Mouse (Mus musculus) forebrain, postnatal 0 days (tissue): Measurements from ENCODE around the gene Hmbs. TPM values are rescaled to one million over a fixed set of nuclear protein-coding genes. Genes with fewer than 3 reads are reported as not detected.

Source experiments
- ATAC-seq: fragments of 200-750 bp; cut with Nextera tagmentation; 2 replicates; pipeline ENCODE4 v1.8.0; 2017; ENCODE audit warnings: mild to moderate bottlenecking, moderate library complexity
- DNase-seq: peaks from one replicate; pipeline ENCODE4 v3.0.0-alpha.2; 2015
- H3K27ac ChIP-seq: fragments of 300-500 bp; sonication (generic); 2 replicates; pipeline ENCODE4 v1.5.1; 2014; ENCODE audit warnings: low read depth, mild to moderate bottlenecking, antibody characterized with exemption, low read length, moderate library complexity, mixed read lengths
- H3K27me3 ChIP-seq: fragments of 300-500 bp; sonication (generic); 2 replicates; pipeline ENCODE4 v1.6.1; 2014; ENCODE audit warnings: mild to moderate bottlenecking, low read length, mixed read lengths; ENCODE audit not compliant: insufficient read depth
- H3K36me3 ChIP-seq: fragments of 300-500 bp; sonication (generic); 2 replicates; pipeline ENCODE4 v1.6.1; 2014; ENCODE audit warnings: mild to moderate bottlenecking, moderate library complexity; ENCODE audit not compliant: insufficient read depth
- H3K4me1 ChIP-seq: fragments of 300-500 bp; sonication (generic); 2 replicates; pipeline ENCODE4 v1.6.1; 2014; ENCODE audit warnings: antibody characterized with exemption; ENCODE audit not compliant: insufficient read depth
- H3K4me2 ChIP-seq: fragments of 300-500 bp; sonication (generic); 2 replicates; pipeline ENCODE4 v1.6.1; 2014; ENCODE audit warnings: low read depth, mild to moderate bottlenecking, moderate library complexity
- H3K4me3 ChIP-seq: fragments of 300-500 bp; sonication (generic); 2 replicates; pipeline ENCODE4 v1.5.1; 2014; ENCODE audit warnings: low read depth, low read length, mixed read lengths
- H3K9ac ChIP-seq: fragments of 300-500 bp; sonication (generic); 2 replicates; pipeline ENCODE4 v1.6.1; 2014; ENCODE audit warnings: mild to moderate bottlenecking
- H3K9me3 ChIP-seq: fragments of 300-500 bp; sonication (generic); 2 replicates; pipeline ENCODE4 v1.6.1; 2016; ENCODE audit warnings: low read length
- CTCF ChIP-seq: sonication (generic); IDR thresholded peaks from 2 replicates; pipeline ENCODE4 v1.5.1; 2016; ENCODE audit warnings: antibody characterized with exemption, control low read depth, low read depth
- WGBS: fragments of 180-500 bp; shearing (Covaris S2); extraction: QIAGEN DNeasy Blood & Tissue Kit; methylation state at CpG from one replicate; pipeline ENCODE4 v1.1.7; 2014; 5-methylcytosine and 5-hydroxymethylcytosine counted together
- microRNA-seq, 2 experiments: library from miRNA; unstranded; fragments of <30 nt; microRNA quantifications; one replicate each; pipeline ENCODE4; 2016
- polyA plus RNA-seq: library from polyadenylated mRNA; unstranded; fragments of >200 nt; fragmentation: Nextera tagmentation; extraction: Ambion mirVana; gene quantifications from 2 replicates; pipeline ENCODE4 v1.2.1, GENCODE M21; 2015
- total RNA-seq: library from RNA; depleted of rRNA; stranded (reverse); fragments of >200 nt; gene quantifications from 2 replicates; pipeline ENCODE4 v1.2.3, GENCODE M21; 2014; rRNA removed

Hmbs gene
- total and polyA plus RNA-seq, 2 experiments from 2014 or later, result 38.1 to 53.3 TPM

DNA sequence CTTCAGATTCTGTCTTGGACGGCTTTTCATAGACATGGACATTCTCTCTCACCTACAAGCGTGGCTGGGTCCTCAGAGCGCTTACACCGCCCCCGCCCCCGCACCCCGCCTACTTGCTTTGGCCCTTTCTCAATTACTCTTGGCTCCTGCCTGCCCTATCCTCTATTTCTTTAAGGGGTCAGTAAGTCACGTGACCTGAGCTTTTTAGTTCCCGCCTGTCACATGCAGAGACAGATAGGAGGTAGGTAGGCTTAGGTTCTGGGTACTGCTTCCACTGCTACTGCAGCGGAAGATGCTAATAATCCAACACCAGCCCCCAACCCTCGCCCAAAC lies 55.1 kb downstream of the Hmbs start:
- Histone ChIP-seq H3K27ac (peak overlapping the region; percentile 77; the same call in 1 of the 2 replicates), H3K9me3 (no peaks in the 10 kb centered on the region), H3K36me3 (peaks cover 26% of the 10 kb centered on the region), H3K4me2 (peak overlapping the region; percentile 77), H3K4me1 (peaks cover 11% of the 10 kb centered on the region; the same call in 1 of the 2 replicates), H3K27me3 (no peaks in the 10 kb centered on the region), H3K9ac (peak overlapping the region; percentile 90), H3K4me3 (peak overlapping the region; percentile 88)
- no peak for ATAC-seq
- no peak for TF ChIP-seq CTCF
- WGBS, result 9% methylated on average over 11 of the region's 11 CpGs
- DNase-seq, result no peak

DNA sequence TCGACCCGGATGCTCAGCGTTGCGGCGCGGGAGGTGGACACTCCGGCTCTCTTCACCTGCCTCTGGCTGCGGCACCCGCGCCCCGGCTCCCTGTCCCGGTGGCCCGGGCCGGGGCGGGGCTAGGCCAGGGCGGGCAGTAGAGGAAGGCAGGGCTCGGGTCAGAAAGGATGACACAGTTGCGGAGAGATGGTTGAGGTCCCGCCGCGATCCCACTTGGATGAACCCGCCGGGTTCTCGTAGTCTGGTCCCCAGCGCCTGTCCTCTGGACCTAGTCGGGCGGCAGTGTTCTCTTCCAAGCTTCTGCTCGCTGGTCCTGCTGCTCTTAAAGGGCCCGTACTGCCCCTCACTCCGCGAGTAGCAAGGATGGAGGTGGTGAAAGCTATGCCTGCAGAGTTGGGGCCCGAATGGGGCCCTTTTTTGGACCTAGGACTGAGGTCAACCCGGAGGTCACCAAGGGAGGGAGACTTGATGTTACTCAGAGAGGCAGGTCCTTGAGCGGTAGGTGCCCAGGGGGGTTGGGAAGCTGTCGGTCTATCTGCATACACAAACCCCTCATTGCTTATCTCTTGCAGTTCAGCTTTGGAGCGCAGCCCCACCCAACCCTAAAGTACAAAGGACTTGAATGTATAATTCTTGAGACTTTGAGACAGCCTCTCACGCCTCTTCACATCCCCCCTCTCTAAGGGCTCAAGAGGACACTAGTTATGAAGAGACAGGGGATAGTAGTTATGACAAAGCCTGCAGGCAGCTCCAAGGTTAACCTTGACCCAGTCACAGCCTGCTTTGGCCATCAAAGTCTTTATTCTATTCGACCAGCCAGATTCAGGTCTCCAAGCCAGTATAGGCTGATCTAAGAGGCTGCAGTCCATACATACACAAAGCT lies 55.7 kb downstream of the Hmbs start, which contains the start of gene Abcg4:
Abcg4 (minus strand) TSS at position 540 of the 883 bp plus-strand sequence.
- Histone ChIP-seq H3K4me2 (peak within 1 kb of the TSS; percentile 77), H3K27me3 (no peaks in the 10 kb centered on the region), H3K4me3 (peak within 1 kb of the TSS; percentile 88), H3K36me3 (peaks cover 21% of the 10 kb centered on the region), H3K4me1 (peaks cover 11% of the 10 kb centered on the region; the same call in 1 of the 2 replicates), H3K27ac (peak within 1 kb of the TSS; percentile 77), H3K9me3 (no peaks in the 10 kb centered on the region), H3K9ac (peak within 1 kb of the TSS; percentile 90)
- peak; percentile 77 for ATAC-seq
- TF ChIP-seq CTCF, result no peak
- WGBS, result 2% methylated on average over 38 of the region's 38 CpGs
- DNase-seq, result peak; percentile 70

DNA sequence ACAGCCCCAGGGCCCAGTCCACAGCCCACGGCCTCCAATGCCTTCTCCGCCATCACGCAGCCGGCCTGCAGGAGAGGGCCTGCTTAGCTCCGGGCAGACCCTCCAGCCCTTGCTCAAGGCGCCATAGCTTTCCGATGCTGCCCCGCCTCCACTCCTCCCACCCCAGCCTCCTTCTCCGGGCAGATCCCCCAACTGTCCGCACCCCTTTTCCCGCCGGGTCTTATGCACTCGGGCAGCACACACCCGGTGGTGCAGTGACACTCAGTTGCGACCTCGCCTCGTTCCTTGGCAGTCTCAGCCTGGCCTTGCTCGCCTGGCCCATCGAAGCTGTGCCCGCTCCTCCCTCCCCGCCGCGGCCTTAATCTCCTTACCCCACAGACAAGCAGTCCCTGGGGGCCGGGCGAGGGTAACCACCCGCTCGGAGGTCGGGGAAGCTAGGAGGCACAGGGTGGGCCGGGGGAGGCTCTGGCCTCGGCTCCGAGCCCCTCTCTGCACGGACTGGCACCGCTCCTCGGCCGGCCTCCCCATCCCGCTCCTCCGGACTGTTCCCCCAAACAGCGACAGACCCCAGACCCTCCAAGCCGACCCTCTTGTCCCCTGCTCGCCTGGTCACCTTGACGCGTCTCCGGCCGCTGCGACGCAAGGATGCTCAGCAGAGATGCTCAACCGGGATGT lies 56.5 kb downstream of the Hmbs start:
- Histone ChIP-seq H3K9me3 (no peaks in the 10 kb centered on the region), H3K4me2 (peak overlapping the region; percentile 77), H3K4me1 (peaks cover 11% of the 10 kb centered on the region; the same call in 1 of the 2 replicates), H3K4me3 (peak overlapping the region; percentile 88), H3K27me3 (no peaks in the 10 kb centered on the region), H3K9ac (peak overlapping the region; percentile 90), H3K36me3 (peaks cover 17% of the 10 kb centered on the region; the same call in 1 of the 2 replicates), H3K27ac (peak overlapping the region; percentile 77)
- TF ChIP-seq CTCF, result no peak; the same call in 1 of the 2 replicates
- peak; percentile 62 for ATAC-seq
- peak; percentile 60 for DNase-seq
- WGBS, result 3% methylated on average over 39 of the region's 47 CpGs

DNA sequence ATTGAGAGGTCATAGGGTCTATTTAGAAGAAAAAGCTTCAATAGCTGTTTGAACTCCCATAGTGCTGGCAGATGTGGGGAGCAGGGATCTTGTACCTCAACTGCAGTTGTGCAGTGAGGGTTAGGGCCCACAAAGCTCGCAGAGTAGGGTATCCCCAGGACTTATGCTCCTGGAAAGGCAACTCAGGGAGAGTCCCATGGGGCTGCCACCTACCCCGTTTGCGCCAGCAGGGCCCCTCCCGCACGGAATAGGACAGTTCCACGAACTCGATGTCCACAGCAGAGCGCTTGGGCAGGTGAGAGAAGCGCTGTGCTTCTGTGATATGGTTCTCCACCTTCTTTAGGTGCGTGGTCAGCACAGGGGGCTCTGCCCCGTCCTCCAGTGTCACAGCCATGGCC lies 57.0 kb downstream of the Hmbs start:
- H3K4me2 ChIP-seq, result peak overlapping the region; percentile 77
- H3K36me3 ChIP-seq, result peaks cover 14% of the 10 kb centered on the region; the same call in 1 of the 2 replicates
- DNase-seq (peak; percentile 28), ATAC-seq (peak; percentile 7; the same call in 1 of the 2 replicates)
- 9% methylated on average over 11 of the region's 11 CpGs for WGBS
- H3K9me3 ChIP-seq, result no peaks in the 10 kb centered on the region
- TF ChIP-seq CTCF, result no peak
- peak overlapping the region; percentile 90 for H3K9ac ChIP-seq
- peak overlapping the region; percentile 88 for H3K4me3 ChIP-seq
- peak overlapping the region; percentile 77 for H3K27ac ChIP-seq
- peaks cover 11% of the 10 kb centered on the region; the same call in 1 of the 2 replicates for H3K4me1 ChIP-seq
- H3K27me3 ChIP-seq, result no peaks in the 10 kb centered on the region

Small RNA genes within 50 kb of the gene (microRNA-seq; reads per million reads assigned to microRNA genes)
- 0 reads per million in 2 experiments for gene Gm44335

Other genes with a start within 250 kb of the Hmbs start
- 0.67 and 1.2 TPM in 2 replicates for gene Mfrp, start 242.5 kb downstream of the Hmbs start, total RNA-seq
- 0.08 and 0.13 TPM in 2 replicates for gene Mfrp, start 242.5 kb downstream of the Hmbs start, polyA plus RNA-seq
- gene C1qtnf5, start 237.0 kb downstream of the Hmbs start, total RNA-seq, result 17.3 and 18.4 TPM in 2 replicates
- 8.7 and 9.3 TPM in 2 replicates for gene C1qtnf5, start 237.0 kb downstream of the Hmbs start, polyA plus RNA-seq
- gene Gm49380, start 230.7 kb downstream of the Hmbs start, total RNA-seq, result 0.81 TPM in 1 of 2 replicates, not detected in the other
- gene Gm49380, start 230.7 kb downstream of the Hmbs start, polyA plus RNA-seq, result 0.11 TPM in 1 of 2 replicates, not detected in the other
- gene Rnf26, start 230.7 kb downstream of the Hmbs start, total RNA-seq, result 11.0 and 16.0 TPM in 2 replicates
- 36.8 and 38.8 TPM in 2 replicates for gene Rnf26, start 230.7 kb downstream of the Hmbs start, polyA plus RNA-seq
- 12.2 and 21.1 TPM in 2 replicates for gene Mcam, start 209.8 kb downstream of the Hmbs start, total RNA-seq
- gene Mcam, start 209.8 kb downstream of the Hmbs start, polyA plus RNA-seq, result 5.0 and 6.0 TPM in 2 replicates
- gene Cbl, start 110.2 kb downstream of the Hmbs start, total RNA-seq, result 16.0 and 24.4 TPM in 2 replicates
- gene Cbl, start 110.2 kb downstream of the Hmbs start, polyA plus RNA-seq, result 6.8 and 14.4 TPM in 2 replicates
- 3.5 and 7.8 TPM in 2 replicates for gene Ccdc153, start 103.6 kb downstream of the Hmbs start, total RNA-seq
- 5.0 and 7.0 TPM in 2 replicates for gene Ccdc153, start 103.6 kb downstream of the Hmbs start, polyA plus RNA-seq
- 0.33 and 1.0 TPM in 2 replicates for gene Pdzd3, start 92.8 kb downstream of the Hmbs start, total RNA-seq
- 0.43 and 1.0 TPM in 2 replicates for gene Pdzd3, start 92.8 kb downstream of the Hmbs start, polyA plus RNA-seq
- 5.8 and 5.9 TPM in 2 replicates for gene Nlrx1, start 75.6 kb downstream of the Hmbs start, total RNA-seq
- 5.7 and 7.1 TPM in 2 replicates for gene Nlrx1, start 75.6 kb downstream of the Hmbs start, polyA plus RNA-seq
- 30.6 and 45.2 TPM in 2 replicates for gene Abcg4, start 55.6 kb downstream of the Hmbs start, total RNA-seq
- gene Abcg4, start 55.6 kb downstream of the Hmbs start, polyA plus RNA-seq, result 15.2 and 20.4 TPM in 2 replicates
- gene Hinfp, start 38.6 kb downstream of the Hmbs start, total RNA-seq, result 24.4 and 29.5 TPM in 2 replicates
- gene Hinfp, start 38.6 kb downstream of the Hmbs start, polyA plus RNA-seq, result 10.7 and 14.2 TPM in 2 replicates
- 42.9 and 54.2 TPM in 2 replicates for gene C2cd2l, start 23.9 kb downstream of the Hmbs start, total RNA-seq
- gene C2cd2l, start 23.9 kb downstream of the Hmbs start, polyA plus RNA-seq, result 26.2 and 33.2 TPM in 2 replicates
- 17.7 and 18.3 TPM in 2 replicates for gene Dpagt1, start 18.2 kb downstream of the Hmbs start, total RNA-seq
- 30.1 and 30.6 TPM in 2 replicates for gene Dpagt1, start 18.2 kb downstream of the Hmbs start, polyA plus RNA-seq
- 97.8 and 109 TPM in 2 replicates for gene H2afx, start 9.5 kb downstream of the Hmbs start, total RNA-seq
- 143 and 149 TPM in 2 replicates for gene H2afx, start 9.5 kb downstream of the Hmbs start, polyA plus RNA-seq
- gene Vps11, start 17.4 kb upstream of the Hmbs start, total RNA-seq, result 37.6 and 39.1 TPM in 2 replicates
- gene Vps11, start 17.4 kb upstream of the Hmbs start, polyA plus RNA-seq, result 36.2 and 39.9 TPM in 2 replicates
- gene Hyou1, start 35.3 kb upstream of the Hmbs start, total RNA-seq, result 51.8 and 59.0 TPM in 2 replicates
- 14.0 and 17.4 TPM in 2 replicates for gene Hyou1, start 35.3 kb upstream of the Hmbs start, polyA plus RNA-seq
- 51.6 and 69.5 TPM in 2 replicates for gene Slc37a4, start 52.6 kb upstream of the Hmbs start, total RNA-seq
- 32.3 and 39.4 TPM in 2 replicates for gene Slc37a4, start 52.6 kb upstream of the Hmbs start, polyA plus RNA-seq
- 704 and 1,244 TPM in 2 replicates for gene Rps25, start 62.9 kb upstream of the Hmbs start, total RNA-seq
- 1,723 and 2,412 TPM in 2 replicates for gene Rps25, start 62.9 kb upstream of the Hmbs start, polyA plus RNA-seq
- gene Trappc4, start 63.4 kb upstream of the Hmbs start, total RNA-seq, result 195 and 237 TPM in 2 replicates
- gene Trappc4, start 63.4 kb upstream of the Hmbs start, polyA plus RNA-seq, result 369 and 397 TPM in 2 replicates
- 24.4 and 24.5 TPM in 2 replicates for gene Ccdc84, start 74.3 kb upstream of the Hmbs start, total RNA-seq
- gene Ccdc84, start 74.3 kb upstream of the Hmbs start, polyA plus RNA-seq, result 20.1 and 25.2 TPM in 2 replicates
- not detected in 2 replicates for gene Foxr1, start 96.9 kb upstream of the Hmbs start, total RNA-seq
- gene Foxr1, start 96.9 kb upstream of the Hmbs start, polyA plus RNA-seq, result not detected in 2 replicates
- gene Upk2, start 110.7 kb upstream of the Hmbs start, total RNA-seq, result not detected in 2 replicates
- not detected in 2 replicates for gene Upk2, start 110.7 kb upstream of the Hmbs start, polyA plus RNA-seq
- 29.2 and 38.7 TPM in 2 replicates for gene Bcl9l, start 138.6 kb upstream of the Hmbs start, total RNA-seq
- 9.3 and 13.0 TPM in 2 replicates for gene Bcl9l, start 138.6 kb upstream of the Hmbs start, polyA plus RNA-seq
- gene Cxcr5, start 217.6 kb upstream of the Hmbs start, total RNA-seq, result not detected in 2 replicates
- not detected in 2 replicates for gene Cxcr5, start 217.6 kb upstream of the Hmbs start, polyA plus RNA-seq